Mouse (Mus musculus) forebrain, postnatal 0 days (tissue): ENCODE results near the gene Mmp21. TPM values are rescaled to one million over a fixed set of nuclear protein-coding genes. Genes with fewer than 3 reads are reported as not detected.
A peak's percentile ranks its signal among the peaks of the same experiment; 100 is the strongest.

Experiments used
- ATAC-seq: fragments of 200-750 bp; cut with Nextera tagmentation; 2 replicates; pipeline ENCODE4 v1.8.0; 2017; ENCODE audit warnings: mild to moderate bottlenecking, moderate library complexity
- DNase-seq: peaks from one replicate; pipeline ENCODE4 v3.0.0-alpha.2; 2015
- H3K27ac ChIP-seq: fragments of 300-500 bp; sonication (generic); 2 replicates; pipeline ENCODE4 v1.5.1; 2014; ENCODE audit warnings: low read depth, mild to moderate bottlenecking, antibody characterized with exemption, low read length, moderate library complexity, mixed read lengths
- H3K27me3 ChIP-seq: fragments of 300-500 bp; sonication (generic); 2 replicates; pipeline ENCODE4 v1.6.1; 2014; ENCODE audit warnings: mild to moderate bottlenecking, low read length, mixed read lengths; ENCODE audit not compliant: insufficient read depth
- H3K36me3 ChIP-seq: fragments of 300-500 bp; sonication (generic); 2 replicates; pipeline ENCODE4 v1.6.1; 2014; ENCODE audit warnings: mild to moderate bottlenecking, moderate library complexity; ENCODE audit not compliant: insufficient read depth
- H3K4me1 ChIP-seq: fragments of 300-500 bp; sonication (generic); 2 replicates; pipeline ENCODE4 v1.6.1; 2014; ENCODE audit warnings: antibody characterized with exemption; ENCODE audit not compliant: insufficient read depth
- H3K4me2 ChIP-seq: fragments of 300-500 bp; sonication (generic); 2 replicates; pipeline ENCODE4 v1.6.1; 2014; ENCODE audit warnings: low read depth, mild to moderate bottlenecking, moderate library complexity
- H3K4me3 ChIP-seq: fragments of 300-500 bp; sonication (generic); 2 replicates; pipeline ENCODE4 v1.5.1; 2014; ENCODE audit warnings: low read depth, low read length, mixed read lengths
- H3K9ac ChIP-seq: fragments of 300-500 bp; sonication (generic); 2 replicates; pipeline ENCODE4 v1.6.1; 2014; ENCODE audit warnings: mild to moderate bottlenecking
- H3K9me3 ChIP-seq: fragments of 300-500 bp; sonication (generic); 2 replicates; pipeline ENCODE4 v1.6.1; 2016; ENCODE audit warnings: low read length
- CTCF ChIP-seq: sonication (generic); IDR thresholded peaks from 2 replicates; pipeline ENCODE4 v1.5.1; 2016; ENCODE audit warnings: antibody characterized with exemption, control low read depth, low read depth
- WGBS: fragments of 180-500 bp; shearing (Covaris S2); extraction: QIAGEN DNeasy Blood & Tissue Kit; methylation state at CpG from one replicate; pipeline ENCODE4 v1.1.7; 2014; 5-methylcytosine and 5-hydroxymethylcytosine counted together
- polyA plus RNA-seq: library from polyadenylated mRNA; unstranded; fragments of >200 nt; fragmentation: Nextera tagmentation; extraction: Ambion mirVana; gene quantifications from 2 replicates; pipeline ENCODE4 v1.2.1, GENCODE M21; 2015
- total RNA-seq: library from RNA; depleted of rRNA; stranded (reverse); fragments of >200 nt; gene quantifications from 2 replicates; pipeline ENCODE4 v1.2.3, GENCODE M21; 2014; rRNA removed

Gene Mmp21
- total RNA-seq (0.23 TPM in 1 of 2 replicates, not detected in the other), polyA plus RNA-seq (not detected in 2 replicates)

DNA sequence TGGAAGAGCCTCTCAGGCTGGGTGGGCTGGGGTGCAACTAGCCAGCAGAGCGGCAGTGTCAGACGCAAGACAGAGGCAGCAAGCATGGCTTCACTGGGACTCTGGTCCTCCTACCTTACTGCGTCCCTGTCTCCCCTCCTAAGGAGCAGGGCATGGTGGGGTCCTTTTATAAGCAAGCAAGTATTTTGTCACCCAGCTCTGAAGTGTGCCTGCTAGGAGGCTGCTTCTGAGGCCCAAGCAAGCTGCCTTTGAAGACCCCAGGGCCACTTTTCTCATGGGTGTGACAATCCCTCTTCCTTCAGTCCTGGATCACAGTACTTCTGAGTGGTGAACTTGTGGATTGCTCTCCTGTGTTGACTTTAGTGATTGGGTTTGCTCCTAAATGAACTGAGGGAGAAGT, at the start of gene Mmp21:
Gene Mmp21 (minus strand): TSS at position 101 of the 400 bp plus-strand sequence.
- Histone ChIP-seq H3K4me2 (no peak within 1 kb of the TSS), H3K4me1 (no peaks in the 10 kb centered on the region), H3K9me3 (no peaks in the 10 kb centered on the region), H3K27me3 (no peaks in the 10 kb centered on the region), H3K4me3 (no peak within 1 kb of the TSS), H3K27ac (no peak within 1 kb of the TSS), H3K9ac (no peak within 1 kb of the TSS), H3K36me3 (peaks cover 3% of the 10 kb centered on the region; the same call in 1 of the 2 replicates)
- DNase-seq (no peak), ATAC-seq (no peak)
- no peak for TF ChIP-seq CTCF
- 90% methylated on average over 3 of the region's 3 CpGs for WGBS

GRCm38 (mm10) chr7:133729351-133729750, 49.5 kb upstream of the Mmp21 start:
- H3K27me3 ChIP-seq, result no peaks in the 10 kb centered on the region
- no peak overlapping the region for H3K4me2 ChIP-seq
- 64% methylated on average over 5 of the region's 5 CpGs for WGBS
- no peaks in the 10 kb centered on the region for H3K4me1 ChIP-seq
- ATAC-seq, result peak; percentile 50
- DNase-seq, result peak; percentile 31
- no peaks in the 10 kb centered on the region for H3K9me3 ChIP-seq
- no peak overlapping the region for H3K27ac ChIP-seq
- H3K4me3 ChIP-seq, result no peak overlapping the region
- H3K36me3 ChIP-seq, result peaks cover 17% of the 10 kb centered on the region
- no peak overlapping the region for H3K9ac ChIP-seq
- TF ChIP-seq CTCF, result no peak

DNA sequence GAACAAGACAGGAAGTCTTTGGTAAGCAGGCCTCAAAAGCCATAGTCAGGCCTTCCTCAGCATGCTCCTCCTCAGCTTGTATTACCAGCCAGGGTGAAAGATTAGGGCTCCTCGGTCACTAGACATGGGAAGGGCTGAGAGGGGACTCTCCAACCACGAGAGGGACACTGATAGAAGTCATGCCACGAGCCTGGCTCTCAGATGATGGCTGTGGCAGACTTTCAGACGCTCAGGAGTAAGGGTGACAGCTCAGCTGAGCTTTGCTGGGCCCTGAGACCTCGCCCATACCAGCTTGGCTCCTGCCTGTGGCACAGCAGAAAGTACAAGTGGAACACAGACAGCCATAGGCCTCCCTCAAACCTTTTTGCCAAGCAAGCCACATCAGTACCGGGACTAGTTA, 47.2 kb upstream of the Mmp21 start:
- TF ChIP-seq CTCF, result no peak
- H3K4me1 ChIP-seq, result no peaks in the 10 kb centered on the region
- ATAC-seq (no peak), DNase-seq (no peak)
- no peaks in the 10 kb centered on the region for H3K9me3 ChIP-seq
- H3K4me2 ChIP-seq, result no peak overlapping the region
- 84% methylated on average over 6 of the region's 6 CpGs for WGBS
- no peak overlapping the region for H3K4me3 ChIP-seq
- no peak overlapping the region for H3K27ac ChIP-seq
- H3K27me3 ChIP-seq, result no peaks in the 10 kb centered on the region
- H3K9ac ChIP-seq, result no peak overlapping the region
- H3K36me3 ChIP-seq, result peaks cover 25% of the 10 kb centered on the region

DNA sequence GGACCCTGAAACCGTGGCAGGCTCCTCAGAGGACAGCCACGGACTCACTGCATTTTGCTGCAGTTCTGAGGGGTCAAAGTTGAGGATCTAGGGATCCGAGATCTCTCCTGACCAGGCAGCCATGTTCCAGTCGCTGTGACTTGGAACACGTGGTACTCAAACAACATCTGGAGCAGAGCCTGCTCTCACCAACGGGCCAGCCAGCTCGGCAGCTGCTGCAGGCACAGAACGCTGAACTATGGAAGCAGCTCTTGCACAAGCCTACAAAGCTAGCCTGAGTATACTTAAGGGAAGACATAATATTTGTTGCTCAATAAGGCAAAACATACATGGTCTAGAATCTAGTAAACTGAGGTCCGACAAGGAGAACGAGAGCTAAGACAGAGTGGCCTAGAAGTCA, 45.7 kb upstream of the Mmp21 start:
- Histone ChIP-seq H3K4me3 (no peak overlapping the region), H3K4me1 (no peaks in the 10 kb centered on the region), H3K36me3 (peaks cover 38% of the 10 kb centered on the region), H3K9ac (no peak overlapping the region), H3K4me2 (no peak overlapping the region), H3K27ac (no peak overlapping the region), H3K27me3 (no peaks in the 10 kb centered on the region), H3K9me3 (no peaks in the 10 kb centered on the region)
- DNase-seq (no peak), ATAC-seq (no peak)
- 83% methylated on average over 10 of the region's 10 CpGs for WGBS
- no peak for TF ChIP-seq CTCF

GRCm38 (mm10) chr7:133724844-133725243, 45.0 kb upstream of the Mmp21 start:
- Histone ChIP-seq H3K27ac (no peak overlapping the region), H3K36me3 (peaks cover 45% of the 10 kb centered on the region), H3K4me3 (no peak overlapping the region), H3K9ac (no peak overlapping the region), H3K4me2 (no peak overlapping the region), H3K27me3 (no peaks in the 10 kb centered on the region), H3K4me1 (no peaks in the 10 kb centered on the region), H3K9me3 (no peaks in the 10 kb centered on the region)
- ATAC-seq, result peak; percentile 38; the same call in 1 of the 2 replicates
- no peak for TF ChIP-seq CTCF
- DNase-seq, result peak; percentile 40
- 34% methylated on average over 10 of the region's 10 CpGs for WGBS

DNA sequence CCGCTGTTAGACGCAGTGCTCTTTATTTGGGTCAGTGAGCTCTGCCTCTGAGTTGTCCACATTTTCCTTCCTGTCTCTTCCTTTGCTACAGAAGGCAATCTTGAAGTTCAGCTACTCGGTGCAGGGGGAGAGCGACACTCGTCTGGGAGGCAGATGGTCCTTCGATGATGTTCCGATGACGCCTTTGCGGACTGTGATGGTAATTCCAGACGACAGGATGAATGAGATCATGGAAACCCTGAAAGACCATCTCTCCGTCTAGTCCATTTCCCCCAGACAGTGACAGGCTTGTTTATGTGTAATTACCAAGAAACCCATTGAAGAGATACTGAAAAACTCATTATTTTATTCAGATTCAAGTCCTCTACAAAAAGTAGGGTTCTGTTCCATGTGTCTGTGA, 40.8 kb upstream of the Mmp21 start:
- Histone ChIP-seq H3K9me3 (no peaks in the 10 kb centered on the region), H3K9ac (no peak overlapping the region), H3K4me1 (no peaks in the 10 kb centered on the region), H3K4me3 (no peak overlapping the region), H3K27me3 (no peaks in the 10 kb centered on the region), H3K27ac (no peak overlapping the region), H3K36me3 (peaks cover 87% of the 10 kb centered on the region), H3K4me2 (no peak overlapping the region)
- TF ChIP-seq CTCF, result no peak
- DNase-seq (no peak), ATAC-seq (no peak)
- WGBS, result 80% methylated on average over 11 of the region's 11 CpGs

DNA sequence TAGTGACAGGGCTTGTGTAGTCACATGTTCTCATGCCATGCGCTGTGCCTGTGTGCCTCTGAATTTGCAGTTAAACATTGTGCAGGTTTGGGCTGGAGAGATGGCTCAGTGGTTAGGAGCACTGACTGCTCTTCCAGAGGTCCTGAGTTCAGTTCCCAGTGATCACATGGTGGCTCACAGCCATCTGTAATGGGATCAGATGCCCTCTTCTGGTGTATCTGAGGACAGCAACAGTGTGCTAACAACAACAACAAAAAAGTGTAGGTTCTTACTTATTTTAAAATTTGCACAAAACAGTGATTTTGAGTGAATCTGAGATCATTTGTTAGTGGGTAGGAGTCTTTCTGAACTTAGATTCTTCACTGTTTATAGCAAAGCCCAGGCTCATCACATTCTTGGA, 38.7 kb upstream of the Mmp21 start:
- peaks cover 96% of the 10 kb centered on the region for H3K36me3 ChIP-seq
- H3K4me2 ChIP-seq, result no peak overlapping the region
- no peak overlapping the region for H3K27ac ChIP-seq
- no peaks in the 10 kb centered on the region for H3K27me3 ChIP-seq
- ATAC-seq (no peak), DNase-seq (no peak)
- H3K9ac ChIP-seq, result no peak overlapping the region
- H3K4me1 ChIP-seq, result no peaks in the 10 kb centered on the region
- peak; percentile 39; the same call in 1 of the 2 replicates for TF ChIP-seq CTCF
- 83% methylated on average over 1 of the region's 1 CpGs for WGBS
- H3K4me3 ChIP-seq, result no peak overlapping the region
- no peaks in the 10 kb centered on the region for H3K9me3 ChIP-seq
